Mouse (Mus musculus): ENCODE results near the gene Zfp704. TPM values are rescaled to one million over a fixed set of nuclear protein-coding genes. Genes with fewer than 3 reads are reported as not detected.

Zfp704 gene
- total and polyA plus RNA-seq, 3 experiments, result under 0.01 TPM; not detected in 2

GRCm38 (mm10) chr3:9608906-9609580, 842 bp downstream of the Zfp704 start:
- Histone ChIP-seq H3K27ac (ENCODE audit: control insufficient read depth, low read depth, low read length) (no peak overlapping the region), H3K27me3 (ENCODE audit: control insufficient read depth in 1 of 2, insufficient read depth in 2 of 2, low read length in 2 of 2) (no peaks in the 10 kb centered on the region)

GRCm38 (mm10) chr3:9608441-9608905, 1.4 kb downstream of the Zfp704 start:
- Histone ChIP-seq H3K9me3 (replicated peaks; ENCODE audit: insufficient read depth, low read length) (no peaks in the 10 kb centered on the region), H3K27me3 (ENCODE audit: control insufficient read depth in 1 of 2, insufficient read depth in 2 of 2, low read length in 2 of 2) (no peaks in the 10 kb centered on the region), H3K79me2 (ENCODE audit: control insufficient read depth, insufficient read depth, low read length, poor library complexity) (no peaks in the 10 kb centered on the region), H3K4me3 (ENCODE audit: control insufficient read depth in 1 of 2, insufficient read depth in 1 of 2, low read depth in 2 of 2, low read length in 2 of 2) (no peak overlapping the region), H3K27ac (ENCODE audit: control insufficient read depth, low read depth, low read length) (no peak overlapping the region), H3K36me3 (ENCODE audit: control insufficient read depth in 1 of 2, insufficient read depth in 2 of 2, low read length in 2 of 2) (no peaks in the 10 kb centered on the region), H3K9ac (ENCODE audit: control insufficient read depth, low read depth, low read length, poor library complexity, severe bottlenecking) (no peak overlapping the region), H3K4me1 (ENCODE audit: control insufficient read depth in 1 of 2, insufficient read depth in 2 of 2, low read length in 2 of 2) (no peaks in the 10 kb centered on the region)
- TF ChIP-seq MEF2A (IDR thresholded peaks at IDR 0.05; ENCODE audit: extremely low read depth, insufficient replicate concordance, low read depth, low read length, poor library complexity, severe bottlenecking), result no peak
- TF ChIP-seq HCFC1 (IDR thresholded peaks at IDR 0.05; ENCODE audit: low read depth, low read length), result no peak
- no peak for TF ChIP-seq ELF1 (IDR thresholded peaks at IDR 0.05; ENCODE audit: low read depth, low read length)
- no peak for TF ChIP-seq POLR2AphosphoS2 (IDR thresholded peaks at IDR 0.05; ENCODE audit: low read length)
- no peak for TF ChIP-seq RCOR1 (IDR thresholded peaks at IDR 0.05; ENCODE audit: low read depth, low read length)
- TF ChIP-seq USF1 (IDR thresholded peaks at IDR 0.05; ENCODE audit: low read depth, low read length), result no peak
- TF ChIP-seq EP300 (IDR thresholded peaks at IDR 0.05; ENCODE audit: low read depth in 1 of 2, low read length in 2 of 2), result no peak
- TF ChIP-seq MAZ (IDR thresholded peaks at IDR 0.05; ENCODE audit: low read depth, low read length), result no peak
- TF ChIP-seq SMC3 (IDR thresholded peaks at IDR 0.05; ENCODE audit: low read depth, low read length), result no peak
- no peak for TF ChIP-seq GABPA (IDR thresholded peaks at IDR 0.05; ENCODE audit: low read depth, low read length)
- TF ChIP-seq KAT2A (conservative IDR thresholded peaks at IDR 0.05; ENCODE audit: low read depth, low read length), result no peak
- TF ChIP-seq ZC3H11A (IDR thresholded peaks at IDR 0.05; ENCODE audit: low read depth, low read length), result no peak
- TF ChIP-seq MYC (IDR thresholded peaks at IDR 0.05; ENCODE audit: low read depth, low read length), result no peak
- TF ChIP-seq MAX (IDR thresholded peaks at IDR 0.05; ENCODE audit: low read length), result no peak
- no peak for TF ChIP-seq CHD2 (IDR thresholded peaks at IDR 0.05; ENCODE audit: low read length)
- no peak for TF ChIP-seq TBP (IDR thresholded peaks at IDR 0.05; ENCODE audit: low read depth, low read length)
- no peak for DNase-seq (ENCODE audit: low read depth, low spot score)

More at GRCm38 (mm10) chr3:9608906-9609580, 842 bp downstream of the Zfp704 start:
- no peak for DNase-seq (ENCODE audit: low read depth, low spot score)
- Histone ChIP-seq H3K9ac (ENCODE audit: control insufficient read depth, low read depth, low read length, poor library complexity, severe bottlenecking) (no peak overlapping the region), H3K4me3 (ENCODE audit: control insufficient read depth in 1 of 2, insufficient read depth in 1 of 2, low read depth in 2 of 2, low read length in 2 of 2) (no peak overlapping the region), H3K9me3 (replicated peaks; ENCODE audit: insufficient read depth, low read length) (no peaks in the 10 kb centered on the region), H3K36me3 (ENCODE audit: control insufficient read depth in 1 of 2, insufficient read depth in 2 of 2, low read length in 2 of 2) (no peaks in the 10 kb centered on the region), H3K79me2 (ENCODE audit: control insufficient read depth, insufficient read depth, low read length, poor library complexity) (no peaks in the 10 kb centered on the region), H3K4me1 (ENCODE audit: control insufficient read depth in 1 of 2, insufficient read depth in 2 of 2, low read length in 2 of 2) (no peaks in the 10 kb centered on the region)
- no peak for TF ChIP-seq ETS1 (IDR thresholded peaks at IDR 0.05; ENCODE audit: low read depth, low read length)
- no peak for TF ChIP-seq ZC3H11A (IDR thresholded peaks at IDR 0.05; ENCODE audit: low read depth, low read length)
- no peak for TF ChIP-seq NELFE (IDR thresholded peaks at IDR 0.05; ENCODE audit: low read depth, low read length)
- TF ChIP-seq MYC (IDR thresholded peaks at IDR 0.05; ENCODE audit: low read depth, low read length), result no peak
- TF ChIP-seq JUND (IDR thresholded peaks at IDR 0.05; ENCODE audit: low read depth, low read length), result no peak
- no peak for TF ChIP-seq USF1 (IDR thresholded peaks at IDR 0.05; ENCODE audit: low read depth, low read length)
- TF ChIP-seq TCF12 (IDR thresholded peaks at IDR 0.05; ENCODE audit: low read depth, low read length), result no peak
- no peak for TF ChIP-seq CHD2 (IDR thresholded peaks at IDR 0.05; ENCODE audit: low read length)
- TF ChIP-seq MYB (IDR thresholded peaks at IDR 0.05; ENCODE audit: low read depth, low read length), result no peak
- no peak for TF ChIP-seq NRF1 (IDR thresholded peaks at IDR 0.05; ENCODE audit: insufficient read depth, low read depth, low read length, poor library complexity, severe bottlenecking)
- no peak for TF ChIP-seq SMC3 (IDR thresholded peaks at IDR 0.05; ENCODE audit: low read depth, low read length)

Data from MEL (cell line).